ENCODE assay signal across 1 mouse cellular context in the genomic region with DNA sequence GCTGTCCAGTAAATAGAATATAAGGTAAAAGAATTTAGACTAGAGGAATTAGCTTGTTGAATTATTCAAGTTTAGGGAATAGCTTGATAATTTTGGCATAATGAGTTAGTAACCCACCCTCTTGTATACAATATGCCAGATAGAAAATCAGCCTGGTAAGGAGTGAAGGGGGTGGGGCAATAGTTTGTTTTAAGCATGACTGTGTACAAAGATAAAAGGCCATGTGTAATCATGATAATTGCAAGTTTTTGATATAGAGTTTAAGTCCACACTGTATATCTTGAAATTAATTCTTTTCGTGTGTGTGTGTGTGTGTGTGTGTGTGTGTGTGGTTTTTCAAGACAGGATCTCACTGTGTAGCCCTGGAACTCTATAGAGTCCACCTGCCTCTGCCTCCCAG.
TF ChIP-seq lines count a peak whose summit lies in the region.

No protein-coding gene starts in this region.

TF ChIP-seq in MEL, 35 proteins besides CTCF, POLR2A, EP300 and RAD21:
- TF ChIP-seq MAX (IDR thresholded peaks at IDR 0.05; ENCODE audit: low read length) (0 out of 2 replicates have a peak, but pooled peaks have one; percentile 44), MXI1 (IDR thresholded peaks at IDR 0.05; ENCODE audit: low read depth, low read length) (peak; percentile 93), BHLHE40 (IDR thresholded peaks at IDR 0.05; ENCODE audit: borderline replicate concordance, low read depth, low read length) (peak; percentile 10; the same call in 1 of the 2 replicates), SMC3 (IDR thresholded peaks at IDR 0.05; ENCODE audit: low read depth, low read length) (no peak), GATA1 (IDR thresholded peaks at IDR 0.05; ENCODE audit: low read depth, low read length) (peak; percentile 73), MAFK (IDR thresholded peaks at IDR 0.05; ENCODE audit: borderline replicate concordance, low read depth, low read length) (0 out of 2 replicates have a peak, but pooled peaks have one; percentile 39), RCOR1 (IDR thresholded peaks at IDR 0.05; ENCODE audit: low read depth, low read length) (no peak), USF1 (IDR thresholded peaks at IDR 0.05; ENCODE audit: low read depth, low read length) (no peak), SIN3A (IDR thresholded peaks at IDR 0.05; ENCODE audit: low read length) (peak; percentile 90), TCF12 (IDR thresholded peaks at IDR 0.05; ENCODE audit: low read depth, low read length) (peak; percentile 77), ETS1 (IDR thresholded peaks at IDR 0.05; ENCODE audit: low read depth, low read length) (peak; percentile 73), GABPA (IDR thresholded peaks at IDR 0.05; ENCODE audit: low read depth, low read length) (no peak), HCFC1 (IDR thresholded peaks at IDR 0.05; ENCODE audit: low read depth, low read length) (0 out of 2 replicates have a peak, but pooled peaks have one; percentile 21), TAL1 (IDR thresholded peaks at IDR 0.05; ENCODE audit: low read length) (0 out of 2 replicates have a peak, but pooled peaks have one; percentile 13), MYC (IDR thresholded peaks at IDR 0.05; ENCODE audit: low read depth, low read length) (peak; percentile 56; the same call in 1 of the 2 replicates)
